Mouse (Mus musculus): ENCODE measurements around the gene Lrsam1.

GRCm38 (mm10) chr2:32891278-32891677 is 70.1 kb downstream of the Lrsam1 start:
- no peak for TF ChIP-seq GATA1 (IDR thresholded peaks at IDR 0.05; ENCODE audit: borderline replicate concordance, low read length)
- TF ChIP-seq FLI1 (IDR thresholded peaks at IDR 0.05; ENCODE audit: low read length), result no peak
